Mouse (Mus musculus) heart, adult 9 months (tissue): Measurements from ENCODE around the gene Bmp10.
A peak's percentile ranks its signal among the peaks of the same experiment; 100 is the strongest.
"Not testable (repeated sequence)": the region's sequence is repeated elsewhere in the genome, so short reads cannot be mapped to it uniquely, and the experiment has no call there.

Experiments used
- DNase-seq, 2 experiments: peaks; one replicate each; pipeline ENCODE4 v3.0.0; 2022; ENCODE audit warnings: low spot score in 2 of 2

The Bmp10 gene

DNA sequence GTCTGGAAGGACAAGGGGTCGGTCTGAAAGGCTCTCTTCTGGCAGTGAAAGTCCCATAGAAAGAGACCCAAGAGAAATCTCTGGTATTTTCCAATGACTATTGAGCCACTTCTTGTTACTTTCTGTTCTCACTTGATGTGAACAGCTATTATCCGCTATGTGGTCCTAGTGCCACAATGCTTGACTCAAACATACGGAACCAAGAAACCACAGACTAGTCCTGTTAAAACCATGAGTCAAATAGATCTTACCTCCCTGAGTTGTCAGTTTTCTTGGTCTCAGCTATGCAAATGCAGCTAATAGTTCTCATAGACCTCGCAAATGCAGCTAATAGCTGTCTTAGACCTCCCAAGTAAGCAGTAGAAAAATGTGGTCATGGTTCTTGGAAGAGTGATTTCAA, 18.4 kb downstream of the Bmp10 start:
- no peak for DNase-seq

DNA sequence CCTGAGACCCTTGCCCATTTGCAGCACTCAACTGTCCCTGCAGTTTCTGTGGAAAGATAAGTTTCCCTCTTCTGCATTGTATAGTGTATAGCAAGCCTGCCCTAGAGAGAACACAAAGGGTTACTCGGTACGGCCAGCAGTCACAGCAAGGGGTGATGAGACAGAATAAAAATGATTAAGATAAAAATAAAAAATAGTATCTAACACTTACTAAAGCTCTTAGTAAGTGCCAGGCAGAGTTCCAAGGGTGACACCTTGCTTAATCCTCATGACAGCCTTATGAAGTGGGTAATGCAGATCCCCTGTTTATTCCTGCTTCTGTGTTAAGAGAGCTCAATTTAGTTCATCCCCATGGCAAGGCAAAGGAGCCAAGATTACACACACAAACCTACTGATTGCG, 20.7 kb downstream of the Bmp10 start:
- no peak for DNase-seq

DNA sequence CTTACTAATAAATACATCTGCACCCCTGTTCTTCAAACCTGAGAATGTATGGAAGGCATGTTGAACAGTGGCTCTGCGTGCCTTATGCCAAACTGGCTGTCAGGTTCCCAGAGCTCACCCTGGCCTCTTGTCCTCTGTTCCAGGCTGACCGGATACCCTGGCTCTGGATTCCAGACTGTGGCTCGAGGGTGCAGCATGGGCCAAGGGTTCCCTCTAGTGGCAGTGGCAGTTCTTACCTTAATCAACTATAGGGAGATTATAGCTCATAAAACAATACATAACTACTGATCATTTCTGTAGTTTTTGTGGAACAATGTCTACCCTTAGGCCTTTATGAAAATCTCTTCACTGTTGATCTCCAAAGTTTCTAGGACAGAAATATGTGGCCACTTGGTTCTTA, 22.2 kb downstream of the Bmp10 start:
- DNase-seq = peak in 1 of 2 experiments; percentile 33

DNA sequence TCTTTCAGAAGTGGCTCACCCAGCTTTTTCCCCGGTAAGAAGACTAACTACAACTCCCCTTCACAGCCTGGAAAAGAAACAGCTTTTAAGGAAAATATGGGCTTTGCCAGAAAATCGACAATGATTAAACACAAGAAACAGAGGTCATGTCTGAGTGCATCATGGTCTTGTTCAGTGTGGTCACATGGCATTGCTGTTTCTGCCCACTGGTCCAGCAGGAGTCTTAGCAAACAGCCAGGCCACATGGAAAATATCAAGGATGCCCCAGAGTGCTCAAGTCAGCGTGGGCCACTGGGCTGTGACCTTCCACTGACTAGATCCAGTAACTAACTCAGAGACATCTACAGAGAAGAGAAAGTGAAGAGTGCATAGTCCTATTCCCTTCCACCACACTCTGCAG, 23.0 kb downstream of the Bmp10 start:
- no peak for DNase-seq

DNA sequence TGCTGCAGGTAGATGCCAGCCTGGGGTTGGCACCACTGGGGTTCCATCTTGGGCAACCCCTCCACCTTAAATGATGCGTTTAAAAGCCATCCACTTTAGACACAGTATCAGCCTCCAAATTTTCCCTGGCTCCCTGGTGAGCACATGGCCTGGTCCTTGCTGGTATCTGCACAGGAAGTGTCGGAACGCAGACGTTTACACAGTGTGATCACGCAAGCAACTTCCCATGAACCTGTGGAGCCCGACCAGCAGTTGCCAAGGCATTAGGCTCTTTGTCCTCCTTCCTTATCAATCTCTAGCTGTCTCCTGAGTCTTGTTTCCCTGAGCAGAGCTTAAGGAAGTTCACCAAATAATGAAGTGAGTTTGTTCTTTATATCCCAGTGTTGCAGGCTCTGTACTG, 26.7 kb downstream of the Bmp10 start:
- no peak for DNase-seq

DNA sequence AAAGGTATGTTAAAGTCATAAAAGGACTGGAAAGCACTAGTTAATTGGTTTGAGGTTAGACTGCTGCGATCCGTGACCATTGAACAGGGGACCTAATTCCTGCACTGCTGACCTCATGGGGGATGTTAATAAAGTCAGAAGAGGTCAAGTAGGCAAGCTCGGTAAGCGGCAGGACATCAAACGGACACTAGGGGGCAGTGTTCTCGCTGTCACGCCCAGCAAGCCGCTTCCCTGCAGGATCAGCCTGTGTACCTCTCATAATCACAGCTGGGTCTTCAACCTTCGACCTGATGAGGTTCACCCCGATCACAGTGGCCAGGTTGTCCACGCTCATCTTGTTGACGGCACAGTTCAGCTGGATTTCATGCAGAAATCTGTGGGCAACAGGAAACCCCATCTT, 37.4 kb downstream of the Bmp10 start:
- DNase-seq = peak; percentile 42 to 64

DNA sequence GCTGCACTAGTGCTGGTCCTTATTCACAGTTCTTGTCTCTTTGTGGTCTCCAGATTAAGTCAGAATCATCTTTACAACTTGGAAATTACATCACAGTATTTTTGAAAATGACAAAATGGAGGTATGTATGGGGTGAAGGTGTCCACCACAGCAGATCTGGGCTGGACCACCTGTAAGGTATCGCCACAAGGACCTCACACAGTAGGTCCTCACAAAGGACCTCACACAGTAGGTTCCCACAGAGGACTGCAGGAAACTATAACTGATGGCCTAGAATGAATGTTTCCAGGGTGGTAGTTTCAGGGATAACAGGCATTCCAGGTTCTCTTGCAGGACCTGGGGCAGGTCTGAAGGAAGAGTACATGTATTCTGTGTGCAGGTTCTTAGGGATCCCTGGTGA, 38.6 kb downstream of the Bmp10 start:
- no peak for DNase-seq

DNA sequence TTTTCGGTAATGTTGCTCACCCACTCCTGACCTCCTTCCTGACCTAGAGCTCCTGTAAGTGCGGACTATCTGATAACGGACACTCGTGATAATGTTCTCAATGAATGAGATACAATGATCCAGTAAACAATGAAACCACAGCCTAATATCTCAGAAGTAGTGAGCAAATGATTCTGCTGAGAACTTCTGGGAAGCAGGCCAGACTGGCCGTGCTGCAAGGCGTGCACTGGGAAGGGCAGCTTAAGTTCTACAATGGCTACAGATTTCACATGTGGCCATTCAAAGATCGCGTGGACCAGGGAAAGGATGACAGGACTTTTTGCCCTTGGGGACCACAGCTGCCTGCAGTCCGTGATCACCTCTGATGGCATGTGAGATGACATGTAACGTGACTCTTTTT, 39.6 kb downstream of the Bmp10 start:
- DNase-seq = no peak

DNA sequence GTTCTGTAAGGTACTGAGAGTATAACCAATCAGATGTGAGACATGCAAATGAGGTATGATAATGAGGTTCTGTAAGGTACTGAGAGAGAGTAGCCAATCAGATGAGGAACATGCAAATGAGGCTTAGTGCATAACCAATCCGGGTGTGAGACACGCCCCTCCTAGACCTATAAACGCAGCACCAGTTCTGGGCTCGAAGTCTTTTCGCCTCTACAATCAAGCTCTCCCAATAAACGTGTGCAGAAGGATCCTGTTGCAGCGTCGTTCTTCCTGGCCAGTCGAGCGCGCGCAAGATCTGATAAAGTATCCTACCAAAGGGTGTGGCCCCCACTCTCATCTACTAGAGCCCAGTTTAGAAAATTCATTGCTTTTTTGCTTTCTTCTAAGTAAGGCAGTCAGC, 41.3 kb downstream of the Bmp10 start:
- not testable (repeated sequence) for DNase-seq

DNA sequence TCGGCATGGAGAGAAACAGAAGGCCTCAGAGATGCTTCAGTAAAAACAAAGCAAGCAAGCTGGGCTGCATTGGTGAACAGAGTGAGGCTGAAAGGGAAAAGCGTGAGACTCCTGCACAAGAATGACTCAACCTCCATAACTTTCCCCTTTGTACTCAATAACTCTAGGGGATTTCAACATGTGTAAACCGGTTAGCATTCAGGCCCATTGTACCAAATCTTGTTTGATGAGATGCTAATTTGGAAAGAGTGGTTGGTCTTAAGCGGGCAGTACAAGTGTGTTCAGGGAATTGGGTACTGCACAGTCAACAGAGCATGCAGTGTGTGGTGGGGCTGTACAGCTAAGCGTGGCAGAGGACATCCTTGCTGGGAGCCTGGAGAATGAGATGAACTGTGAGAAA, 46.4 kb downstream of the Bmp10 start:
- no peak for DNase-seq

DNA sequence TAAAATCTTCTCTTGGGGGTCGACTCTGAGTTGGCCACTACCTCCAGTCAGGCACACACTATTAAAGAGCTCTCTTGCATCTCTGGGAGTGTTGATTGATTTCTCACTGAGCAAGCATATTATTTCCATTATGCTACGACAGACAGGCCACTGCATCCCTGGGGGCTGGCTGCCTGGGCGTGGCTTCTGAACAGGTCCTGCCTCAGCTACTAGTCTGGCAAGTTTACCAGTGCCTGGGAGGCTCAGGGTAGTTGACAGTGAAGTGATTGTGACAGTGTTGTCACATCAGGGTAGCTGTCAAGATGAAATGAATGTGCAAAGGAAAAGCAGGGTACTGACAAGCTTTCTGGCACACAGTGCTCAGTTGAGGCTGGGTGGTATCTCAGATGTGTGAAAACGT, 50.1 kb downstream of the Bmp10 start:
- DNase-seq = no peak

DNA sequence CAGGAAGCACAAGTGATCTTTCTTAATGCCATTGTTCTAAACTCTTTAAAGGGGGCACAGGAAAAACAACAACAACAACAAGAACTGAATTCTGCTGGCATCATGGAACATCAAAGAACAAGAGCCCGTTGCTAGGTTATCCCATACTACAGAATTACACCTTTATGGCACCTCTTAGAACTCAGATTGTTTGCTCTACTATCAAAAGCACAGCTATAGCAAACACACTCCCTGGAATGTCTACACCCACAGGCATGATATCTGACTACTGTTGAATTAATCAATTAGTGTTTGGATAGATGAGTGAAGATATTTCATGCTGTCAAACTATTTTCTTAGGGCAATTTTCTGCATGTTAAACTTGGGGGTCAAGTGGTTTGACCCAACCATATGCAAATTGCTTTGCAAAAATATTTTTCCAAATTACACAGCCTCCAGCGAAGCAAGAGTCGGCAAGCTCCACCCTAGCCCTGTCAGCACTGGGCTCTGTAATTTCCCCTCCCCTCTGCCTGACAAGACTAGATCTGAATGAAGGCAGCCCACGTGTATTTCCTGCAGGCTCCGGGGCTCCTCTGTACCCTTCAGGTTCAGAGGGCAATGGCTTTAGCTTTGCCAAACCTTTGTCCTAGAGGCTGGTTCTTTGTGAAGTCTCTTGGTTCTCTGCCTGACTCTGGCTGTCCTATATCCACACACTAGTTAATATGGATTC, 50.7 kb downstream of the Bmp10 start:
- DNase-seq = no peak

DNA sequence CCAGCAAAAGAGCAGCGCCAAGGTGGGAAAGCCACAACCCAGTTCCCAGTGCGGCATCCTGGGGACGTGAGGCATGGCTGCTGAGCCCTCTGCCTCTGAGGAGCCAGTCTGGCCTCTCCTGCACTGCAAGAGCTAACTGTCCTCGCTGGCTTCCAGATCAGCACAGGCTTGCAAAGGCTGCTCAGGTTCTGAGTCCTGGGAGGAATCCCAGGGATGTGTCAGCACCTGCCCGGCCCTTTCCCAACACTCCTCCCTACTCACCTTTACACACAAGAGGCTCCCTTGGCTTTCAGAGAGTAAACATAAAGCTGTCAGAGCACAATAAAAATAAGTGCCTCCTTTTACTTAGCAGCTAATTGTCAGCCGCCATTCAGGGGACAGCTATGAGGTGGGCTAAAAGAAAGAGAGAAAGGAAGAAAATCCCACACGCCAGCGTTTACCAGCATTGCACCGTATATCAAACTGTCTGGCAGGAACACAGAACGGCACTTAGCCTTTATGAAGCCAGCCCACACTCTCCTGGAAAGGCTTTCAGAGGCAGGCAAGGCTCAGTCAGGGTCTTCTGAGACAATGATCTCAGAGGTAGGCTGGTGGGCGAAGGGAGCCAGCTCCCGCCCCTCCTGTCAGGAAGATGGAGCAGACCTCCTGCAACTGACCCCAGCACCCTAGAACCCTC, 54.6 kb downstream of the Bmp10 start:
- no peak for DNase-seq

DNA sequence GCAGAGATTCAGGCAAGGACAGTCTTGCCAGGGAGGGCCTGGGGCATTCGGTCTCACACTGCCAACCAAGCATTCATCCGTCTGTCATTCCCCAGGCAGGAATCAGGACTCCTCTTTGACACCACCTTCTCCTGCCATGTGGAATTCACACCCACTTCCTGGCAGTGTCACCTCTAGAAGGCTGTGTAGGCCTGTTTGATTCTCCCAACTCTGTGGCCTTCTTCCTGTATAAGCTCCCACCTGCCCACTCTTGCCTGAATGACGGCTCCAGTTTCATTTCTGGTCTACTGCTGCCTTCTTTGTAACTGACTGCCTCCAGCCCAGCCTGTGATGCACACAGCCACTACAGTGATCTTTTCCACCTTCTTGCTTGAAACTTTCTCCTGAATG, 55.1 kb downstream of the Bmp10 start:
- DNase-seq = no peak

DNA sequence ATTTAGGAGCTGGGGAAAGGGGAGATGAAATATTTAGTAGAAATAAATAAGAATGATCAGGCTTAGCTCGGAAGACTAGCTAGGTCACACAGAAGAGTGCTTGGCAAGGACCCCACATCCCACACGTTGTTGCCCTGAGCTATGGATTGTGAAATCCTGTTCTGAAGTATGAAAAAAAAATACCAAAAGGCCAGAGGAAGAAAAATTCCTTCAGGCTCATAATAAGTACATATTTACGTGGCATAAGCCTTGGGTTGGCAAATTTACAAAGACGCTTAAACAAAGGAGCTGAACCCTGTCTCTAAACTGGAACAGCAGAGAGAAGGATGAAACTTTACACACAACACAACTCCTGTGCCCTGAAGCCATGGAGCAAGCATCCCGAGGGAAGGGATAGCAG, 56.0 kb downstream of the Bmp10 start:
- no peak for DNase-seq
